Mouse (Mus musculus): Measurements from ENCODE around the gene Gm18336.

- no peak for TF ChIP-seq CTCF (IDR thresholded peaks at IDR 0.05; ENCODE audit: low read depth, low read length)
- no peak for TF ChIP-seq TAL1 (conservative IDR thresholded peaks at IDR 0.05; ENCODE audit: low read depth, low read length)
- no peak for TF ChIP-seq GATA1 (IDR thresholded peaks at IDR 0.05; ENCODE audit: borderline replicate concordance, low read length)
- no peak for TF ChIP-seq GATA2 (IDR thresholded peaks at IDR 0.05; ENCODE audit: borderline replicate concordance, low read depth, low read length)
- no peak for TF ChIP-seq POLR2AphosphoS5 (IDR thresholded peaks at IDR 0.05; ENCODE audit: insufficient replicate concordance, low read depth, low read length)
Measured at GRCm38 (mm10) chrX:73435252-73435651, 36.7 kb upstream of the Gm18336 start, which contains the start of gene Trex2.
